Mouse (Mus musculus): ENCODE data around the gene Hps4. TPM values are rescaled to one million over a fixed set of nuclear protein-coding genes. Genes with fewer than 3 reads are reported as not detected.

Hps4 gene
- polyA plus RNA-seq, 1 experiment from 2014 or later: 48.4 TPM

- Histone ChIP-seq H3K27me3 (replicated peaks; ENCODE audit: control insufficient read depth, insufficient read depth, low read length) (no peaks in the 10 kb centered on the region), H3K27ac (ENCODE audit: low read length) (no peak overlapping the region), H3K9ac (ENCODE audit: low read depth, low read length) (no peak overlapping the region), H3K9me3 (ENCODE audit: control insufficient read depth, low read length) (no peaks in the 10 kb centered on the region), H3K4me1 (ENCODE audit: control insufficient read depth, insufficient read depth, low read length) (peaks cover 9% of the 10 kb centered on the region; the same call in 1 of the 2 replicates), H3K4me2 (ENCODE audit: low read depth, low read length) (no peak overlapping the region), H3K36me3 (ENCODE audit: control insufficient read depth, insufficient read depth, low read length) (peaks cover 16% of the 10 kb centered on the region), H3K4me3 (ENCODE audit: low read length) (no peak overlapping the region)
- no peak for ATAC-seq
- 92% methylated on average over 15 of the region's 15 CpGs for WGBS
These were observed 15.0 kb upstream of the Hps4 start for GRCm38 (mm10) chr5:112327854-112328253.

GRCm38 (mm10) chr5:112329805-112330564, 12.9 kb upstream of the Hps4 start:
- no peak overlapping the region for H3K4me2 ChIP-seq (ENCODE audit: low read depth, low read length)
- peaks cover 33% of the 10 kb centered on the region for H3K36me3 ChIP-seq (ENCODE audit: control insufficient read depth, insufficient read depth, low read length)
- H3K27me3 ChIP-seq (replicated peaks; ENCODE audit: control insufficient read depth, insufficient read depth, low read length): no peaks in the 10 kb centered on the region
- no peak for ATAC-seq
- 93% methylated on average over 14 of the region's 14 CpGs for WGBS
- H3K9me3 ChIP-seq (ENCODE audit: control insufficient read depth, low read length): no peaks in the 10 kb centered on the region
- no peak overlapping the region for H3K4me3 ChIP-seq (ENCODE audit: low read length)
- H3K9ac ChIP-seq (ENCODE audit: low read depth, low read length): no peak overlapping the region
- H3K27ac ChIP-seq (ENCODE audit: low read length): no peak overlapping the region
- H3K4me1 ChIP-seq (ENCODE audit: control insufficient read depth, insufficient read depth, low read length): peaks cover 5% of the 10 kb centered on the region; the same call in 1 of the 2 replicates

GRCm38 (mm10) chr5:112335473-112335872, 7.4 kb upstream of the Hps4 start:
- Histone ChIP-seq H3K4me3 (ENCODE audit: low read length) (no peak overlapping the region), H3K27ac (ENCODE audit: low read length) (no peak overlapping the region), H3K4me1 (ENCODE audit: control insufficient read depth, insufficient read depth, low read length) (no peaks in the 10 kb centered on the region), H3K36me3 (ENCODE audit: control insufficient read depth, insufficient read depth, low read length) (peaks cover 56% of the 10 kb centered on the region), H3K9ac (ENCODE audit: low read depth, low read length) (no peak overlapping the region), H3K27me3 (replicated peaks; ENCODE audit: control insufficient read depth, insufficient read depth, low read length) (no peaks in the 10 kb centered on the region), H3K9me3 (ENCODE audit: control insufficient read depth, low read length) (no peaks in the 10 kb centered on the region), H3K4me2 (ENCODE audit: low read depth, low read length) (no peak overlapping the region)
- 11% methylated on average over 2 of the region's 2 CpGs for WGBS
- peak; percentile 52; the same call in 1 of the 2 replicates for ATAC-seq

GRCm38 (mm10) chr5:112337004-112337403, 5.9 kb upstream of the Hps4 start:
- Histone ChIP-seq H3K9me3 (ENCODE audit: control insufficient read depth, low read length) (no peaks in the 10 kb centered on the region), H3K4me1 (ENCODE audit: control insufficient read depth, insufficient read depth, low read length) (peaks cover 7% of the 10 kb centered on the region), H3K36me3 (ENCODE audit: control insufficient read depth, insufficient read depth, low read length) (peaks cover 48% of the 10 kb centered on the region), H3K4me3 (ENCODE audit: low read length) (no peak overlapping the region), H3K27ac (ENCODE audit: low read length) (no peak overlapping the region), H3K27me3 (replicated peaks; ENCODE audit: control insufficient read depth, insufficient read depth, low read length) (no peaks in the 10 kb centered on the region), H3K4me2 (ENCODE audit: low read depth, low read length) (no peak overlapping the region), H3K9ac (ENCODE audit: low read depth, low read length) (no peak overlapping the region)
- WGBS: 93% methylated on average over 22 of the region's 22 CpGs
- no peak for ATAC-seq

GRCm38 (mm10) chr5:112339215-112339614, 3.7 kb upstream of the Hps4 start:
- Histone ChIP-seq H3K27ac (ENCODE audit: low read length) (no peak overlapping the region), H3K4me1 (ENCODE audit: control insufficient read depth, insufficient read depth, low read length) (peaks cover 16% of the 10 kb centered on the region), H3K4me2 (ENCODE audit: low read depth, low read length) (no peak overlapping the region), H3K9me3 (ENCODE audit: control insufficient read depth, low read length) (no peaks in the 10 kb centered on the region), H3K9ac (ENCODE audit: low read depth, low read length) (no peak overlapping the region), H3K4me3 (ENCODE audit: low read length) (no peak overlapping the region), H3K36me3 (ENCODE audit: control insufficient read depth, insufficient read depth, low read length) (peaks cover 34% of the 10 kb centered on the region), H3K27me3 (replicated peaks; ENCODE audit: control insufficient read depth, insufficient read depth, low read length) (no peaks in the 10 kb centered on the region)
- ATAC-seq: no peak
- WGBS: 58% methylated on average over 7 of the region's 7 CpGs

GRCm38 (mm10) chr5:112343205-112343595, 317 bp downstream of the Hps4 start:
- ATAC-seq: peak; percentile 64
- Histone ChIP-seq H3K4me3 (ENCODE audit: low read length) (peak overlapping the region; percentile 94), H3K4me2 (ENCODE audit: low read depth, low read length) (peak overlapping the region; percentile 83), H3K9ac (ENCODE audit: low read depth, low read length) (peak overlapping the region; percentile 90), H3K27ac (ENCODE audit: low read length) (peak overlapping the region; percentile 84), H3K9me3 (ENCODE audit: control insufficient read depth, low read length) (no peaks in the 10 kb centered on the region), H3K27me3 (replicated peaks; ENCODE audit: control insufficient read depth, insufficient read depth, low read length) (no peaks in the 10 kb centered on the region), H3K36me3 (ENCODE audit: control insufficient read depth, insufficient read depth, low read length) (peaks cover 9% of the 10 kb centered on the region; the same call in 1 of the 2 replicates), H3K4me1 (ENCODE audit: control insufficient read depth, insufficient read depth, low read length) (peaks cover 34% of the 10 kb centered on the region)
- under 1% methylated on average over 24 of the region's 24 CpGs for WGBS

GRCm38 (mm10) chr5:112344092-112344960, 1.4 kb downstream of the Hps4 start:
- Histone ChIP-seq H3K9me3 (ENCODE audit: control insufficient read depth, low read length) (no peaks in the 10 kb centered on the region), H3K4me1 (ENCODE audit: control insufficient read depth, insufficient read depth, low read length) (peaks cover 34% of the 10 kb centered on the region), H3K36me3 (ENCODE audit: control insufficient read depth, insufficient read depth, low read length) (peaks cover 4% of the 10 kb centered on the region; the same call in 1 of the 2 replicates), H3K27ac (ENCODE audit: low read length) (peak overlapping the region; percentile 85), H3K4me2 (ENCODE audit: low read depth, low read length) (peak overlapping the region; percentile 83), H3K27me3 (replicated peaks; ENCODE audit: control insufficient read depth, insufficient read depth, low read length) (no peaks in the 10 kb centered on the region), H3K4me3 (ENCODE audit: low read length) (peak overlapping the region; percentile 94), H3K9ac (ENCODE audit: low read depth, low read length) (peak overlapping the region; percentile 90)
- peak; percentile 84 for ATAC-seq
- WGBS: 62% methylated on average over 6 of the region's 6 CpGs

GRCm38 (mm10) chr5:112346211-112346965, 3.5 kb downstream of the Hps4 start:
- 75% methylated on average over 16 of the region's 16 CpGs for WGBS
- Histone ChIP-seq H3K27me3 (replicated peaks; ENCODE audit: control insufficient read depth, insufficient read depth, low read length) (no peaks in the 10 kb centered on the region), H3K9me3 (ENCODE audit: control insufficient read depth, low read length) (no peaks in the 10 kb centered on the region), H3K4me2 (ENCODE audit: low read depth, low read length) (0 out of 2 replicates have a peak overlapping the region, but pooled peaks have one; percentile 39), H3K4me3 (ENCODE audit: low read length) (no peak overlapping the region), H3K27ac (ENCODE audit: low read length) (no peak overlapping the region), H3K4me1 (ENCODE audit: control insufficient read depth, insufficient read depth, low read length) (peaks cover 28% of the 10 kb centered on the region), H3K36me3 (ENCODE audit: control insufficient read depth, insufficient read depth, low read length) (peaks cover 12% of the 10 kb centered on the region), H3K9ac (ENCODE audit: low read depth, low read length) (no peak overlapping the region)
- no peak for ATAC-seq

GRCm38 (mm10) chr5:112349169-112349568, 6.3 kb downstream of the Hps4 start:
- H3K27ac ChIP-seq (ENCODE audit: low read length): no peak overlapping the region
- no peak overlapping the region for H3K4me2 ChIP-seq (ENCODE audit: low read depth, low read length)
- H3K4me1 ChIP-seq (ENCODE audit: control insufficient read depth, insufficient read depth, low read length): peaks cover 18% of the 10 kb centered on the region
- no peaks in the 10 kb centered on the region for H3K27me3 ChIP-seq (replicated peaks; ENCODE audit: control insufficient read depth, insufficient read depth, low read length)
- no peak overlapping the region for H3K4me3 ChIP-seq (ENCODE audit: low read length)
- peaks cover 14% of the 10 kb centered on the region for H3K36me3 ChIP-seq (ENCODE audit: control insufficient read depth, insufficient read depth, low read length)
- 87% methylated on average over 8 of the region's 8 CpGs for WGBS
- ATAC-seq: no peak
- H3K9ac ChIP-seq (ENCODE audit: low read depth, low read length): no peak overlapping the region
- H3K9me3 ChIP-seq (ENCODE audit: control insufficient read depth, low read length): no peaks in the 10 kb centered on the region

Data from intestine, embryonic 16.5 days (tissue).